Mouse (Mus musculus): ENCODE data around the gene Lipn.
A peak's percentile ranks its signal among the peaks of the same experiment; 100 is the strongest.

Gene Lipn

DNA sequence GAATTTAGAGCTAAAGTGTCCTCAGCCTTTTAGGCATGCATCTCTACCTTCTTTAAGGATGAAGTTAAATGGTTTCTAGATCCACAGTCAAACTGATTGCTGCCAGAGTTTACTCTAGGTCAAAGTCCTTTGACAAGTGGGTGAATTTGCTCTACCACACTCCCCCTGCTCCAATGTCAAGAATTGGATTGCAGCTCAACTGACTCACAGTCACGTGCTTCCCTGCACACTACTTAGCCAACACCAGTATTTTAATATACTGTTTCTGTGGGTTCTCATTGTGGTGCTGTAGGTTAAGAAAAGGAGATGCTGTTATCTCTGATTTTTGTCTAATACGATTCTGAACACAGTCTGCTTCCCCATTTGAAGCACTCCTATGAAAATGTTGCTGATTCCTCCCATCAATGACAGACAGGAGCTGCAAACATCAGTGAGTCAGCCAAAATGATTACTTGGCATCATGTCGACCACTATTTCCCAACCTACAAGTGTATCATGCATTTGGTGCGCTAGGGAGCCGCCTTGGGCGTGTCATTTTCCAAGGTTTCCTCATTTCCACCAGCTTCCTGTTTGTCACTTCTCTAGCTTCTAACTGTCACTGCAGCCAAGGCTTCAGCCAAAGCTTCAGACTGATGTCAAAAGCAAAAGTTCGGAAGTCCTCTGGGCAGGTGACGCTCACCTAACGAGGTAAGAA, at the start of gene Lipn:
Gene Lipn (plus strand): TSS at position 580 of the 694 bp plus-strand sequence.
- no peak for DNase-seq (ENCODE audit: low read depth, low spot score)

DNA sequence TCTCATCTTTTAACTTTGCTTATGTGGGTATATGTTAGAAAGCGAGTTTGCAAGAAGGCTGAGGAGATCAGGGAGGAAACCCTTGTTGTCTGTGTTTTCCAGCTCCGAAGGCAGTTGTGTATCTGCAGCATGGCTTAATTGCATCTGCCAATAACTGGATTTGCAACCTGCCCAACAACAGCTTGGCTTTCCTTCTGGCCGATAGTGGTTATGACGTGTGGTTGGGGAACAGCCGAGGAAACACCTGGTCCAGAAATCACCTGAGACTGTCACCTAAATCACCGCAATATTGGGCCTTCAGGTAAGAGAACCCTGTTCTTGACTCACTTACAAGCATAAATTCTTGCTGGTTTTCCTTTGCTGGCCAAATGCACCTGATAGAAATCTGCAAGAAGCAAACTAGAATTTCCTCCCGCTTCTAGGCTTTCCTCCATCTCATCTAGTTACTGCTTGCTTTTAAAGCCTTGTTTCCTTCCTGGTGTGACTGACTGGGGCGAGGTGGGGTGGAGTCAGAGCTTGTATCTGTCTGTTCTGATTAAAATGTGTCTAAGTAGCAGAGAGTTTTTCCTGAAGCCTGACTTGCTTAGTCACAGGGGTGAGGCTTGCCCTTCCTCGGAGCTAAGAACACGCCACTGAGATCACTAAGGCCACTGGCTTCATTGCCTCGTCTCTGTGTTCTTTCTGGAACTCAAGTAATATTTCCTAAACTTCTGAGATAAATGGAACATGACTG, 45.6 kb upstream of the Lipn start:
- no peak for DNase-seq (ENCODE audit: low read depth, low spot score)

DNA sequence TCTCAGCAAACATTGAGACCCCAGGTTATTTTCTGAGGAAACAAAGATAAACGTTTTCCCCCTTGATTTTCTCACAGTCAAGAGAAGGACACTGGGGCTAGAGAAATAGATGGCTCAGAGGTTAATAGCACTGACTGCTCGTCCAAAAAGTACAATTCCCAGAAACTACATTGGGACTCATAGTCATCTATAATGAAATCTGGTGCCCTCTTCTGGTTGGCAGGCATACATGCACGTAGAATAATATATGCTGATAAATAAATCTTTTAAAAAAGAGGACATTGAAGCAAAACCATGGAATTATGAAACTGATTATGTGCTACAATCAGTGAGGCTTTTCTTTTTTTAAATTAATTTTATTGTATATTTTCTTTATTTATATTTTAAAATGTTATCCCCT, 44.4 kb upstream of the Lipn start:
- DNase-seq (ENCODE audit: low read depth, low spot score), result peak; percentile 14

DNA sequence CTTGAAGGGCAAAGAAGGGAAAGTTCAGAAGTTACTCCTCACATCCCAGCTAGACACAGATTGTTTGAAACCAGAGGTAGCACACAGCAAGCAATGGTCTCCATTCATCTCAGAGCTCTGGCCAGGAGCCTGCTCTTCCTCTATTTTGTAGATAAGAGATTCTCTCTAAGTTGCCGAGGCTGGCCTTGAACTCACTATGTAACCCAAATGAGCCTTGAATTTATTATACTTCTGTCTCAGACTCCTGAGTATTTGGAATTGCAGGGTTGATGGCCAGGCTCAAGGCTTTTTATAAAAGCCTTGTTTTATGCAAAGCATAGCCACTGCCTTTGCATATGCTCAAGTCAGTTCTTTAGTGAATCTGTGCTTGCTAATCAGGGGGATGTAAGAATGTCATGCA, 27.4 kb upstream of the Lipn start:
- no peak for DNase-seq (ENCODE audit: low read depth, low spot score)

DNA sequence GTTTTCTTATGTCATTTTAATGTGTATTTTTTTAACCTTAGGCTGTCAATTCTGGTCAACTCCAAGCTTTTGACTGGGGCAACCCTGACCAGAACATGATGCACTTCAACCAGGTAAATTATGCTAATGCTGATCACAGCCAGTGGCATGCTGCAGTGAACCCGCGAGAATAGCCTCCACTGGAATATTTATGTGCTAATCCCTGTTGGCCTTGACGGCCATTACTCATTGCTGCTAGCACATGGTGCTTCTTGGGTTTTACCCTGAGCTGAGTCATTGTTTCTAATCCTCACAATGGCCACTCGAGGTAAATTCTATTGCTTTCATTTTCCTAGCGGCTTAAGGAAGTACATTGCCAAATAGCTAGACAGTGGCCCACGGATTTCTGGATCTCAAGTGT, 24.1 kb upstream of the Lipn start:
- DNase-seq (ENCODE audit: low read depth, low spot score), result no peak

DNA sequence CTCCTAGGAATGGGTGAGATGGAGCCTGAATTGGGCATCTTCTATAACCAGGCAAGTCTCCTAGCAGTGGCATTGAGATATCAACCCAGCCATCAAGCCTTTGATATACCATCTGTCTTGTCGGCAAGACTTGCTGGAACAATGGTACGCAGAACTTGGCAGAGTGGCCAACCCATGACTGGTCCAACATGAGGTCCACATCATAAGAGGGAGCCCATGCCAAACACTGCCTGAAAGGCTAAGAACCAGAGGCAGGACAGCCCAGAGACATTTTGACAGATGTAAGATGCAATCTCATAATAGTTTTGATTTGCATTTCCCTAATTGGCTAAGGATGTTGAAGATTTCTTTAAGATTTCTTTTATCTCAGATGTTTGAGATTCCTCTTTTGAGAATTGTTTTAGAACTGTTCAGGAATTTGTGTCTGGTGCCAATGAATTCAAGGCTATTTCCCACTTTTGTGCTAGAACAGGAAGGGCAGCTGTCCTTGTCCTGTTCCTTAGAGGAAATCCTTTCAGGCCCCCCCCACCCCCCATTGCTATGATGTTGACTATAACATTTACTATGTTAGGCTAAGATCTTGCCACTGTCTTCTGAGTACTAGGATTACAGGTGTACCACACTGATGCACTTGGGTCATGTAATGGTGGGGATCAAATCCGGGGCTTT, 17.7 kb upstream of the Lipn start:
- no peak for DNase-seq (ENCODE audit: low read depth, low spot score)

DNA sequence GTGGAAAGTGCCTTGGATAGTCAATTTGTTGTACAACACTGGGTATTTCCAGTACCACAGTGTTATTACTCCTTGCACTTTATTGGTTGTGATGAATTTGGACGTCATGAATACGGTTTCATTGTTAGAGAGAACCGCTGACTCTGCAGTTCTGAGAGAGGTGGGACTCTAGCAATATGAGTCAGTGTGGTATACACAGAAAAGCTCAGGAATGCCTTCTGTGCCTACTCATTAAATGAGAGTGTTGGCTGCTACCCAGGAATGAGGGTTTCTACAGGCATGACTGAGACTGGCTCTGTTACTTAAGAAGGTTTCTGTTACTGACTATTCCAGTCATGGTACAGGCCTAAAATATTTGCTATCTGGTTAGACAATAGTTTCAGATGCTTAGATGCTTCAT, 15.7 kb upstream of the Lipn start:
- no peak for DNase-seq (ENCODE audit: low read depth, low spot score)

DNA sequence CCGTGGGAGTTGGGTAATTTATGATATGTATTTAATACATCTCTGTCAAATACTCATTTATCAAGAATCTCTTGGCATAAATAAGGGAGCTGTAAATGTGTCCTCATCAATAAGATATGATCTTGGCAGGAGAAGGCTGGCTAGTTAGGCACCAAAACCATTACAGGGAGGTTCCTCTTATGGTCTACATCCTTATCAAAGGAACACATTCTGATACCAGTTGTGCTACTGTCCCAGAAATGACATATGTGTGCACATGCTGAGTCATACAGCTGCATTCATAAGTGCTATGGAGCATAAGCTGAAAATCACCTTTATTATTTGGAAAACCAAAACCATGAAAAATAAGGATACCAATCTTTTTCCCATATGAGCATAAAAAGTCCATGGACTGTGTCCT, 3.6 kb upstream of the Lipn start:
- no peak for DNase-seq (ENCODE audit: low read depth, low spot score)

DNA sequence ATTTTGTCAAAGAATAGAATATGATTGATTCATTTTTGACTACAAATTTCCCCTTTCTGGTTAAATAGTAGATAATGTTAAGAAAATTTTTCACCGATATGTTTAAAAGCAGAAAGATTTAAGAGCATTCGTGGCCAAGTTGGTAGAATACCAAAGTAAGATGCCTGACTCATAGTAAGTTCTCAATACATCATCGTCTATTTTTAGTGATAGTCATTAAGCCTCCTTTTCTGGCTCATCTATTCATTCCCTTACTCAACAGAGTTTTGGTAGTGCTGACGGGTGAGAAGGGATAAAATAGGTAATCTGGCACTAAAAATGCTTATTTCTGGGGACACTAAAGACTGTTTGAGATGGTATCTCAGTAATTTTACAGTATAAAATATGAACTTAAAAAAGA, 3.1 kb upstream of the Lipn start:
- no peak for DNase-seq (ENCODE audit: low read depth, low spot score)

DNA sequence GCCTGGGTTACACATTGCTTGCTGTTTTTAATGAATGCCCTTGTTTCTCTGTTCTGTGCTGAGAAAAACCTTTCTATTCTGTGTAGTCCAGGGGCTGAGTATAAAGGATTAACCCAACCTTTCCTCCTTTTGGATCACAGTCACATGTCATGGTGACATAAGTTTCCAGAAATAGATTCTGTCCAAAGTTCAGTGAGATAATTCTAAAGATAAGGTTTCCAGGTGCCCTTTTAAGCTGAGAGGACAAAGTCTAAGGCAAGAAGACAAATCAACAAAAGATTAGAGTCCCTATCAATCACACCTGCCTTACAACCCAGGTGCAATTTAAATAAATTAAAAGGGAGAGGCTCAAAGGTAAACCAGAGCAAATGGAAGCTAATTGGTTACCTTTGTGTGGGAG, 7.1 kb downstream of the Lipn start:
- no peak for DNase-seq (ENCODE audit: low read depth, low spot score)

DNA sequence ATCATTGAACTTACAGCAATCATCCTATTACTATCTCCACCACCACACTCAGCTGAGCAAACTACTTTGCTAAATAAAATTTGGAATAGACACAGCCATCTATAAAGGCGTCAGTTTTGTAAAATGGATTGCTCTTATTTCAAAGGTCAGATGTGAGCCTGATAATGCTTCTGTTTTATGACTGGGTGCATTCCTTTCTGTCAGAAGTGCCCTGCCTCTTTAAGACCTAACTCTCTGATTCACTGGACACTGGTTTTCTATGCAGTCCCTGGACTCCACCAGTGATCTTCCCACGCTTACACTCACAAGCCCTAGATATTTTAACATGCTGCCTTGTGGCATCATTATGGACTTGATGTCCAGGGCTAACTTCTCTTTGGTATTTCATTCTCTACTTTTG, 11.0 kb downstream of the Lipn start:
- no peak for DNase-seq (ENCODE audit: low read depth, low spot score)

DNA sequence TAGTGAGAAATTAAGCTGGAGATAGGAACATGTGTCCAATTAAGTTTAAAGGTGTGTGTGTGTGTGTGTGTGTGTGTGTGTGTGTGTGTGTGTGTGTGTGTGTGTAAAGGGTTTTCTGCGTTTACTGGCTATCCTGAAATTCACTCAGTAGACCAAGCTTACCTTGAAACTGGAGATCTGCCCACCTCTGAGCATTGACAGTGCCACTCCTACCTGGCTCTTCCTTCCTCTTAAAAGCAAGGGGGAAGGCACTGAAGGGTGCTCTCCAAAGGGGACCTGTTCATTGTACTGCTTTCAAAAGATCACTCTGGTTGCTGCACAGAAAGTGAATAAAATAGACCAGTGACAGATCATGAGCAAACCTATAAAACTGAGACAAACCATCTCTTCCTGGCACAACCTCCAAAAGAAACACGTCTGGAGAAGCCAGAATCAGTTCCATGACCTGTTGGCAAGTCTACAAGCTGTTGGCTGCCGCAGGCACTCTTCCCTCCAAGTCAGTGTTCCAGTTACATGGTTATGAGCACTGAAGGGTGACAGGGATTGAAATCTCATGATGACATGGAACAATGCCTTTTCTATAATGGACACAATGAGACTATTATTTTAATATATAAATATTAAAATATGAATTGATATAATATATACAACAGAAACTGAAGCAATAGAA, 22.0 kb downstream of the Lipn start:
- DNase-seq (ENCODE audit: low read depth, low spot score), result no peak

DNA sequence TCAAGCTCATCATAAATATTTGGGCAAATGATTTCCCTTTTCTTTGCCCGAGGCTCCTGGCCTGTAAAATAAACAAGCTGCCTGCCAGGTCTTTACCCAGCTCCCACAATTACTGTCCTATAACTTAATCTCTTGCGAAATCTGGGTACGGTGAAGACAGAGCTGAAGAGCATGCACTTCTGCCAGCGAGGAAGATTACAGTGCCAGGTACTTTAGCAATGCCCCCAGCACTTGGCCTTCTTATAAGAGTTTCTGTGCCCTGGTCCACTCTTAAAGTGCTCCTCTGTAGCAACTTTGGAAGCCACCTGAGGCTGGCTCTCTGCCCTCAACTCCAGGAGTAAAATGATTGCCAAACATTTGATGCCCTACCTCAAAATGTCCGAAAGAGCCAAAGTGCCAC, 28.2 kb downstream of the Lipn start:
- DNase-seq (ENCODE audit: low read depth, low spot score), result no peak

DNA sequence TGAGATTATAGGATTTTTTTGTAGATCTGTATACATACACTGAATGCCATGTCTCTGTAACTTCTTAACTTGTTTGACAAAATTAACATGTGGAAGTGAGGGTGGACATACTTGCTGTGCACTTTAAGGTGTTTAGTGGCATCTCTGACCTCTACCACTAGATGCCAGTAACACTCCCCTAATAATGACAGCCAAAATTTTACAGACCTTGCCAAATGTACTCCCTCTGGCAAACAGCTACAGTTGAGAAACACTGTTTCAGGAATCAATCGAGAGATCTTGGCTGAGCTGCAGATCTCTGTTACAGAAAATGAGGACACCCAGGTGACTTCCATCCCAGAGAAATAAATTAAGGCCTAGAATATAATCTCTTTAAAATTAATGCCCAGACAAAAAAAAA, 29.1 kb downstream of the Lipn start:
- no peak for DNase-seq (ENCODE audit: low read depth, low spot score)

DNA sequence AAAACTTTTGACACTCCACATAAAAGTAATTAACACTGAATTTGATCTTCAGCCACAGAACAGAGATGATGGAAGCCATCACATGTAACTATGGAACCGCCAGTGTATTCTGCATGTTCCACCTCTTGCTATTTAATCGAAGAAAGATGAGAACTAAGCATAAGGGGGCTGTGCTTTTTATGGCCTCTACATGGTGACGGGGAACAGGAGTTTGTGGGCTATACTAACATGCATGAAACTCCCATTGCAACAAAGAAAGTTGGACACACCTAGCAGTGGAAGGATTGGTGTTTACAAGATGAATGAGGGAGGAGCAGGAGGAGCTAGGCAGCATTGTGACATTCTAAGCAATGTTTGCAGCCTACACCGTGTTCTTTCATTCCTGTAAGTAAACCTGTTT, 33.5 kb downstream of the Lipn start, which contains the start of gene Lipm:
Gene Lipm (plus strand): TSS at position 301 of the 400 bp plus-strand sequence.
- DNase-seq (ENCODE audit: low read depth, low spot score), result no peak

DNA sequence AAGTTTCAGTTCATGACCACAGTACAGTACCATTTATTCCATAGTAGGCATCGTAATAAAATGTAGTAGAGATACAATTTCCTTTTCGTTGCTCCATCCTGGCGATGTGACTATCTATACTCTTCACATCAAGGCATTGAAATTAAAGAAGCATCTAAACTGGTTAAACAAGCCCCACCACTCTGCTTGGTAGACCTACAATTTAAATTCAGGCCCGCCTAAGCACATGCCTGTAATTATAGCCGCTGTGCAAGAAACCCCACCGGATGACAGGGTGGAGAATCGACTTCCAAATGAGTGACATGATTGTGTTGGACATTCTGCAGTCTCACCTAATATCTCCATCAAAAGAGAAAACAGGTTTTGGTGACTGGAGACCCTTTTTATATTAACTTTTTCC, 34.7 kb downstream of the Lipn start:
- no peak for DNase-seq (ENCODE audit: low read depth, low spot score)

DNA sequence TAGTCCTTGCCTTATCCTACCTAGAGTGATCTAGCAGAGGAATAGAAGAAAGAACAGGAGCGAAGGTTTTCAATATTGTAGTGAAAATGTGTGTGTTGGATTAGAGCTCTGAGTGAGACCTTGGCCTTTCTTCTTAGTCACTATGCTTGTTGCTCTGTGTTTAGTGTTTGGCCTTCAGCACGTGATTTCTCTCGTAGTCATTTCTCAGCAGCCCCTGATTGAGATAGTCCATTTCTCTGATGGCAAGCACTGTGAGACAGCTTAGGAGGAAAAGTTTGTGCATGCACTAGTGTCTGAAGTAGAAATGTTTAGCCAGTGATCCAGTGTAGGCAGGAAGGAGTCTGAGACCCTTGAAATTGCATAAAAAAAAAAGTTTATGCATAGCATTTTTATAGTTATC, 37.7 kb downstream of the Lipn start:
- no peak for DNase-seq (ENCODE audit: low read depth, low spot score)

DNA sequence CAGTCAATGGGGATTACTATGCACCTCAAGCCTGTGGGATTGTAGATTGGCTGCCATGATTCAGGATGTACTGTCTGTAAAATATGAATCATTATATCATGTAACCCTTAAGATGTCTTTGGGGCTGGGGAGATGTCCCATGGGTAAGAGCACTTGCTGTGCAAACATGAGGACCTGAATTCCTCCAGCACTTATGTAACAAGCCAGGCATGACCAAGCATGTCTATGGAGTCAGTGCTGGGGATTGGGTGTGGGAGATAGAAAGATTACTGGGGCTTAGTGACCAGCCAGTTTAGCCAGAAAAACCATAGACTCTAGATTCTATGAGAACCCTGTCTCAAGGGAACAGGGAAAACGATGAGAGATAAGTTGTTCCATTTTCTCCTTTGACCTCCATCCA, 51.9 kb downstream of the Lipn start:
- no peak for DNase-seq (ENCODE audit: low read depth, low spot score)

DNA sequence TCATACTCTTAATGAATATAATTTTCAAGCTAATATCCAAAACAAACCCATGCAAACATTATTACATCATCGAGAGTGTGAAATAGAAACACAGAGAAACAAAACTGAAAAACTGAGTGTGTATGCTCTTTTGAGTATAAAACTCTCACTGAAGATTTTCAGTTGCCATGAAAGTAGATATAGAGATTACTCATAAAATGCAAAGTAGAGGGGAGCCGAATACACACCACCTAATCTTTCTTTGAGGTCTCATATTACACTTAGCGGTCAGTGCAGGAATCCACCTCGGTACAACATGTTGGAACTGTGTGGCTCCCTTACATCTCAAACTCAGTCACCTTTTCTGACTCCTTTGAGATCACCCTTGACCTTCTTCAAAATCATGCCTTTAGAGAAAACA, 52.5 kb downstream of the Lipn start:
- no peak for DNase-seq (ENCODE audit: low read depth, low spot score)

DNA sequence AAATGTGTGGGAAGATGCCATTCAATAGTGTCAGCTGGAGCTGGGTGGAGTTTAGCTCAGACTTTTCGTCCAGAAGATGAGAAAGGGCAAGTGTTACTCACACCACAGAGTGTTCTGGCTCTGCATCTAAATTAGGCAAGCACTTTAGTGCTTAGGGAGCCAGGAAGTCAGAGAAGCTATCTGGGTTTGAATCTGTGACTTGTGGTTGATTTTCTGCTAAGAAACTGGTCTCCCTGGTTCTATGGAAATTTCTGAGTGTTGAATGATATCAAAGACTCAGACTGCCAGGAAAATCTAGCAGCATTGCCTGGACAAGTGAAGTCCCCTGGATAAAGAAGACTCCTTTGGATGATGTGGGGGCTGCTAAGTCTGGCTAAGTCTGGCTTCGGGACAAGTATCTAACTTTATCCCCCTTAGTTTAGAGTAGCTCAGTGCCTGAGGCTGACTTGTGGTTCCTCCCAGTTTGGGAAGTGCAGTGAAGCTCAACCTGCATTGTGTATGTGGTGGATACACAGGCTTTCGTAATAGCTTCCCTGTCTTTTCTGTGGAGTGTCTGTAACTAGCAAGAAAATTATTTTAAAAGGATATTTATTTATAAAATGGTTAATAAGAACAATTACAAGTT, 53.1 kb downstream of the Lipn start:
- DNase-seq (ENCODE audit: low read depth, low spot score), result no peak

Data from embryo, embryonic 11.5 days (tissue).